Mouse (Mus musculus) thymus, adult 2 months (tissue): ENCODE data around the gene Vdr.

Source experiments
- CTCF ChIP-seq: fragments of 200-500 bp; IDR thresholded peaks from 2 replicates; pipeline ENCODE4 v1.5.1; 2012; ENCODE audit warnings: mild to moderate bottlenecking, control low read depth, low read length, moderate library complexity, borderline replicate concordance; ENCODE audit not compliant: control insufficient read depth, poor library complexity, insufficient read depth; ENCODE audit errors: extremely low read depth
- POLR2A ChIP-seq: fragments of 200-500 bp; IDR thresholded peaks from 2 replicates; pipeline ENCODE4 v1.6.1; 2012; ENCODE audit warnings: mild to moderate bottlenecking, low read length, control low read depth, moderate library complexity; ENCODE audit not compliant: control insufficient read depth, poor library complexity, insufficient read depth; ENCODE audit errors: extremely low read depth

DNA sequence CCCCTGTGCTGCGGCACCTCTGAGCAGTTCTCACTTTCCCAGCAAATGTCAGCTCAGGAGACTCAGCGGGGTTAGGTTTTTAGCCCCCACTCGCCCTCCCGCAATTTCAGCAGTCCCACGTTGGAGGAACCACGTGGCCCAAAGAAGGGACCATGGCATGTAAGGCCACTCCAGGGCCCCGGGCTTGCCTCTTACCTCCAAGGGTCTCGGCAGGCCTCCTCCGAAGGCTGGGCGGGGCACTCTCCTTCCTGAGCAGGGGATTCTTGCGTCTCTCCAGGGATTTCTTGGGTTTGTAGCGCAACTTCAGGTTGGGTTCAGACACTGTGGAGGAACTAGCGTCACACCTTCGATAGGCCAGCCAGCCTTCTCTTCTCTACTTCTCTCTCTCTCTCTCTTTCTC is 101.2 kb downstream of the Vdr start:
- TF ChIP-seq POLR2A (no peak), CTCF (no peak)
